Mouse (Mus musculus): ENCODE measurements around the gene Gm12185. TPM values are rescaled to one million over a fixed set of nuclear protein-coding genes. Genes with fewer than 3 reads are reported as not detected.
"Not testable (repeated sequence)": the region's sequence is repeated elsewhere in the genome, so short reads cannot be mapped to it uniquely, and the experiment has no call there.

Gm12185 gene
- polyA plus RNA-seq, 1 experiment, result 0.33 TPM

DNA sequence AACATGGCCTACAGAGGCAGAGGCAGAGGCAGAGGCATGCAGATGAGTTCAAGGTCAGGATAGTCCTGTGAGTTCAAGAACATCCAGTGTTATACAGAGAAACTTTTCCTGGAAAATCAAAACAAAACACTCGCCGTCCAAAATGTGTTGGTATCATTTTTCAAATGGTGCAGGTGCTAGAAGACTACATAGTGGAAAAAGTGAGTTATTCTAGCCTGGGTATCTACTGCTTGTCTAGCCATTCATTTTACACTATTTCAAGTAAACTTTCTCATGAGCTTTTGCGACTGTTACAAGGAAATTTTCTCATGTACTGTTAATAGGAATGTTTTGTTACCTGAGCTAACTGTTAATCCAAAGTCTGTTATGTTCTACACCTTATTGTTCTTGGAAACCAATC is 73.6 kb downstream of the Gm12185 start:
- DNase-seq, result no peak
- H3K27ac ChIP-seq (ENCODE audit: insufficient read depth, low read depth, low read length), result no peak overlapping the region
- H3K27me3 ChIP-seq (replicated peaks; ENCODE audit: control insufficient read depth, insufficient read depth, low read length), result no peaks in the 10 kb centered on the region
- 65% methylated on average over 3 of the region's 3 CpGs for WGBS
- no peaks in the 10 kb centered on the region for H3K36me3 ChIP-seq (ENCODE audit: control insufficient read depth, insufficient read depth, low read length)
- no peak overlapping the region for H3K4me3 ChIP-seq (ENCODE audit: insufficient read depth, low read depth, low read length)
- peaks cover 3% of the 10 kb centered on the region; the same call in 1 of the 2 replicates for H3K4me1 ChIP-seq (ENCODE audit: control insufficient read depth, insufficient read depth, low read length)
- TF ChIP-seq CTCF (conservative IDR thresholded peaks at IDR 0.05; ENCODE audit: insufficient read depth, insufficient read length, low read depth, low read length), result no peak
- no peak for TF ChIP-seq POLR2A (IDR thresholded peaks at IDR 0.05; ENCODE audit: low read depth, low read length)

DNA sequence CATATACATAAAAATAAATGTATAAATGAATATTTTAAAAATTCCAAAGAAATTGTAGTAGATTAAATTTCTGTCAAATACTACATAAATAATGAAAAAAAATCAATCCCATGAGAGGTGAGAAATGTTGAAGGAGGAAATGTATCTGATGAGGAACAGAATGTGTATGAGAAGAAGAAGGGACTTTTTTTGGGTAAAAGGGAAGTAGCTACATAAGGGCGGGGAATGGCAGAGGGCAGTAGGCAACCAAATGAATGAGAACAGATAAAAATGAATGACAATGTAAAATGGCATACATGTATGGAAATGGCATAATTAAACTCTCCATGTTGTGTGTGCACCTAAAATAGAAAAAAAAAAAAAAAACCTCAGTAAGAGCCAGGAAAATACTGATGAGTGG is 78.4 kb downstream of the Gm12185 start:
- H3K4me1 ChIP-seq (ENCODE audit: control insufficient read depth, insufficient read depth, low read length), result no peaks in the 10 kb centered on the region
- WGBS, result 93% methylated on average over 1 of the region's 1 CpGs
- no peak overlapping the region for H3K27ac ChIP-seq (ENCODE audit: insufficient read depth, low read depth, low read length)
- TF ChIP-seq POLR2A (IDR thresholded peaks at IDR 0.05; ENCODE audit: low read depth, low read length), result no peak
- TF ChIP-seq CTCF (conservative IDR thresholded peaks at IDR 0.05; ENCODE audit: insufficient read depth, insufficient read length, low read depth, low read length), result no peak
- H3K4me3 ChIP-seq (ENCODE audit: insufficient read depth, low read depth, low read length), result no peak overlapping the region
- no peaks in the 10 kb centered on the region for H3K27me3 ChIP-seq (replicated peaks; ENCODE audit: control insufficient read depth, insufficient read depth, low read length)
- DNase-seq, result no peak
- no peaks in the 10 kb centered on the region for H3K36me3 ChIP-seq (ENCODE audit: control insufficient read depth, insufficient read depth, low read length)

DNA sequence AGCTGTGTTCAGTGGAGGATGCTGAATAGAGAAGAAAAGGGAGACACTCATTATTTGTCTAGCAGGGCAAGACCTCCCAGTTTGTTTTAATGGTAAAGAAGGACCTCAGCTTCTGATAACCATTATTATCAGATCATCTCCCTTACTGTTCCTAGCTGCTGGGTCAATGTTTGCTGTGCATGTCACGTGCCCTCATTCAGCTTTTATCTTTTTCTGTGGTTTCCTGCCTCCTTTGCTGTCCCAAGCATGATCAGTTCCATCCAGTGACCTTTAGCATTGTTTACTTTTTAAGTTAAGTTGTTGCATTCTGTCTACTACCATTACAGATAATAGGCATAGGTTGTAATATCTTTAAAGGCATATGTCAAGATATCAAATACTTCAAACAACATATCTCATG is 83.6 kb downstream of the Gm12185 start:
- TF ChIP-seq POLR2A (IDR thresholded peaks at IDR 0.05; ENCODE audit: low read depth, low read length), result no peak
- TF ChIP-seq CTCF (conservative IDR thresholded peaks at IDR 0.05; ENCODE audit: insufficient read depth, insufficient read length, low read depth, low read length), result no peak
- no peak for DNase-seq
- Histone ChIP-seq H3K36me3 (ENCODE audit: control insufficient read depth, insufficient read depth, low read length) (no peaks in the 10 kb centered on the region), H3K27me3 (replicated peaks; ENCODE audit: control insufficient read depth, insufficient read depth, low read length) (no peaks in the 10 kb centered on the region), H3K4me1 (ENCODE audit: control insufficient read depth, insufficient read depth, low read length) (no peaks in the 10 kb centered on the region), H3K27ac (ENCODE audit: insufficient read depth, low read depth, low read length) (no peak overlapping the region), H3K4me3 (ENCODE audit: insufficient read depth, low read depth, low read length) (no peak overlapping the region)
- 85% methylated on average over 1 of the region's 1 CpGs for WGBS

DNA sequence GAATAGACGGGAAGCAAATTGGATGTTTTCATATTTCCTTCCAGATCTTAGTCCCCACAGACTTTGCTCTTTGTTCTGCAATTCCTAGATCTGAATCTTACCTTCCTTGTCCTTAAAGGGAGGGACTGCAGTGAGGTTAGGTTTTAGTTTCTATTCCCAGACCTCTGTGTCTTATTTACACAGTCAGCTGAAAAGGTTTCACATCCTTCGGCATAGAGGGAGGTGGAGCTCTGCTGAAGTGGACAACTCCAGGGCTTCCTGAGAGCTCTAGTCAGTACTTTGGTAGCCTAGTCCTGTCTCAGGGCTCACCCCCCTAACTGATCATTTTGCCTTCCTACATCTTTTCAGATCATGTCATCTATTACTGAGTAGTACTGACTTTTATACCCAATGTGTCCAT is 90.0 kb downstream of the Gm12185 start, which contains the start of gene Gm5431:
Gene Gm5431, minus strand, starts transcription at position 194 of the 400 bp plus-strand sequence.
- DNase-seq, result peak; percentile 47
- H3K4me1 ChIP-seq (ENCODE audit: control insufficient read depth, insufficient read depth, low read length), result peaks cover 15% of the 10 kb centered on the region
- 0 out of 2 replicates have a peak within 1 kb of the TSS, but pooled peaks have one; percentile 55 for H3K27ac ChIP-seq (ENCODE audit: insufficient read depth, low read depth, low read length)
- WGBS, result 39% methylated on average over 2 of the region's 2 CpGs
- H3K4me3 ChIP-seq (ENCODE audit: insufficient read depth, low read depth, low read length), result no peak within 1 kb of the TSS
- TF ChIP-seq POLR2A (IDR thresholded peaks at IDR 0.05; ENCODE audit: low read depth, low read length), result no peak
- no peak for TF ChIP-seq CTCF (conservative IDR thresholded peaks at IDR 0.05; ENCODE audit: insufficient read depth, insufficient read length, low read depth, low read length)
- H3K27me3 ChIP-seq (replicated peaks; ENCODE audit: control insufficient read depth, insufficient read depth, low read length), result no peaks in the 10 kb centered on the region
- no peaks in the 10 kb centered on the region for H3K36me3 ChIP-seq (ENCODE audit: control insufficient read depth, insufficient read depth, low read length)

DNA sequence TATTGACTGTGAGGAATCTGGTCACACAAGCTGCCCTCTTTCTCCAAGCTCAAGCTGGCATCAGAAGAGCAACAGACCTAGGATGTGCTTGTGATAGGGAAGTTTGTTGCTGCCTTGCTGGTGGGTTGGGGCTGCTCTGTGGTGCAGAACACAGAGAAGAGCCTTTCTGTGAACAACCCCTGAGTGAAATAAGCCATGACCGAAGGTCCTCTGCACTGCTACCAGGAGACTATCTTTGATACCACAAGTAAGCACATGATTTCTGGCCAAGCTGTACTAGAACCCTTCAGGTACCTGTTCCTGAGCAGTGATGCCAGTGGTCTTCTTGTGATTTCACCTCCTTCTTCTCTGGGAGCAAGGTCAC is 90.5 kb downstream of the Gm12185 start:
- H3K27me3 ChIP-seq (replicated peaks; ENCODE audit: control insufficient read depth, insufficient read depth, low read length); H3K4me3 ChIP-seq (ENCODE audit: insufficient read depth, low read depth, low read length); H3K36me3 ChIP-seq (ENCODE audit: control insufficient read depth, insufficient read depth, low read length): not testable (repeated sequence)
- Histone ChIP-seq H3K4me1 (ENCODE audit: control insufficient read depth, insufficient read depth, low read length) (peaks cover 15% of the 10 kb centered on the region), H3K27ac (ENCODE audit: insufficient read depth, low read depth, low read length) (0 out of 2 replicates have a peak overlapping the region, but pooled peaks have one; percentile 55)
- peak; percentile 34 for DNase-seq
- WGBS, result 92% methylated on average over 1 of the region's 1 CpGs

DNA sequence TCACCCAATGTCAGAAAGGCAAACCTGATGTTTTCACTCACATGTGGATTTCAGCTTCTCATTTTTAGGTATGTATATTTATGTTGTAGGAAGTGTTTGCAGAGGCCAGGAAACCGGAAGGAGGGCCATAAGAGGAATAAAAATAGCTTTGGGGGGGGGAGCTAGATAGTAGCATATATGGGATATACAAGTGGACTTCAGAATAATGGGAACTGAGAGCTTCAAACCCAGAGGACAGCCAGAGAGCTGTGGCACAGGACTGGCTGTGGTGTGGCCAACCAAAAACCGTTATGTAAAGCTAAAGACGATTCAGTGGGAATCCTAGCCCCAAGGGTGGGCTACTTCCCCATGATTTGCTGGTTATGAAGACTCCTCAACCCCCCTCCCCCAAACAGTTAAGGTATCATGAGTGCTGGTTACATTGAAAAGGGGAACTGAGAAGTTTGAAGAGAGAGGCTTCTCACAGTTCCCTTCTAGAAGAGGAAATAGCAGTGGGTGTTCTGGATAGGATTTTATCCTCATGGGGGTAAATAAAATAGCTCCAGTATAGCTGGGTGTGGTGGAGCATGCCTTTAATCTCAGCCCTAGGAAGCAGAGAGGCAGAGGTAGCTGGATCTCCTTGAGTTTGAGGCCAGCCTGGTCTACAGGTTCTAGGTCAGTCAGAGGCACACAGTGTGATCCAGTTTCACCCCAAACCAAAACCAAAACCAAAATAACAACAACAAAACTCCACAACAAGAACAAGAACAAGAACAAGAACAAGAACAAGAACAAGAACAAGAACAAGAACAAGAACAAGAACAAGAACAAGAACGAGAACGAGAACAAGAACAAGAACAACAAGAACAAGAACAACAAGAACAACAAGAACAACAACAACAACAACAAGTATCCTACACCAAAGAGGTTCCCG is 91.1 kb downstream of the Gm12185 start:
- not testable (repeated sequence) for H3K27ac ChIP-seq (ENCODE audit: insufficient read depth, low read depth, low read length); H3K27me3 ChIP-seq (replicated peaks; ENCODE audit: control insufficient read depth, insufficient read depth, low read length); H3K4me3 ChIP-seq (ENCODE audit: insufficient read depth, low read depth, low read length); H3K36me3 ChIP-seq (ENCODE audit: control insufficient read depth, insufficient read depth, low read length); DNase-seq
- peaks cover 15% of the 10 kb centered on the region for H3K4me1 ChIP-seq (ENCODE audit: control insufficient read depth, insufficient read depth, low read length)
- 76% methylated on average over 6 of the region's 6 CpGs for WGBS

DNA sequence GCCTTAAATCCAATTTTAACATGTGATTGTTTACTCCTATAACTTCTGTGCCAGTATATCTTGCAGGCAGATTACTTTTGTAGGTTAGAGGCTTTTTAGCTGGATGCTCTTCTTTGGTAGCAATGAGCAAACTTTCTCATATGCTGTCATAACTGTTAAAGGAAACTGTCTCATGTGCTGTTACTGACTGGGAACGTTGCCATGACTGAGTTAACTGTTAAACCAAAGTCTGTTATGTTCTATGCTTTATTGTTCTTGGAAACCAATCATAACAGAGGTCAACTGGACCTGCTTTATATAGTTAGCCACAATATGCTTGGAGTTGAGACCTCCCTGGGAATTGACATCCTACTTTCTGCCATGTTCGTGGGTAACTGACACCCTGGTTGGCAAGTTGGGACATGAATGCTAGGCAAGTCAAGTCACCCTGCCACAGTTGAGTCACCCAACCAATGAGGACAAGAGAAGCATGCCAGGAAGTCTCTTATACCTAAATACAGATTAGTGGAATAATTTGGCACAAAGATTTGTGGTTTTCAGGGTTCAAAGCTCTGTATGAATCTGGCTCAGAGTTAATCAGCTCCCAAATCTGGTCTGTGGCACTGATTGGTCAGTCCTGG is 93.1 kb downstream of the Gm12185 start:
- peaks cover 15% of the 10 kb centered on the region for H3K4me1 ChIP-seq (ENCODE audit: control insufficient read depth, insufficient read depth, low read length)
- H3K4me3 ChIP-seq (ENCODE audit: insufficient read depth, low read depth, low read length), result no peak overlapping the region
- TF ChIP-seq CTCF (conservative IDR thresholded peaks at IDR 0.05; ENCODE audit: insufficient read depth, insufficient read length, low read depth, low read length) (no peak), POLR2A (IDR thresholded peaks at IDR 0.05; ENCODE audit: low read depth, low read length) (no peak)
- no peaks in the 10 kb centered on the region for H3K27me3 ChIP-seq (replicated peaks; ENCODE audit: control insufficient read depth, insufficient read depth, low read length)
- peak; percentile 90 for DNase-seq
- 27% methylated on average over 2 of the region's 2 CpGs for WGBS
- peak overlapping the region; percentile 57 for H3K27ac ChIP-seq (ENCODE audit: insufficient read depth, low read depth, low read length)
- no peaks in the 10 kb centered on the region for H3K36me3 ChIP-seq (ENCODE audit: control insufficient read depth, insufficient read depth, low read length)

Data from kidney, adult 2 months (tissue).